12 mouse cellular contexts compared by ENCODE assay signal in the genomic region with DNA sequence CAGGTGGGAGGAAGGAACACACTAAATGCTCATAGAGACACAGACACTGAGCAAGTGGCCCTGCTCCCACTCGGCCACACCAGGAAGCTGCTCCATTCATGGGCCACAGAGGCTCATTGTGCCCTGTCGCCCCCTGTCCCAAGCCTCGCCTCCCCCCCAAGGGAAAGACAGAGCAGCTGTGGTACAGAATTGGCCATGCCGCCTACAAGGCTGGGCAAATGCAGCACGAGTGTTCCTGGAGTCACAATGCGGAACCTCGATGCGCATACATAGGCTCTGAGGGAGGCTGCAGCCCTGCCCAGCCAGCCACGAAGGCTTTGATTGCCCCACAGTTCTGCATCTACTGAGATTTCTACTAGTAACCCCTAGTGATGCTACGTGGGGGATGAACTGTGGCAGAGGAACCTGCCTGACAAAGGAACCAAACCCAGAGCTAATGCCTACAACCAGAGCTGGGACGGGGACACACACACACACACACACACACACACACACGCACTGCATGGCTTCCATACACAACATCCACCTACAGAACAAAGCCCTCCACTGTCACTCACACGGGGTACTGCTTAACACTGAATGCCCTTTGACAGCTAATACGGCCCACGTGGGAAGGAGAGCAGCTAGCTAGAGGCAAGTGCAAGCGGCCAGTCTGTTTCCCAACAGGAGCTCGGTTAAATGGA. TPM values are rescaled to one million over a fixed set of nuclear protein-coding genes. Genes with fewer than 3 reads are reported as not detected.
DNase-seq lines count a peak whose midpoint lies in the region; ATAC-seq and TF ChIP-seq lines count a peak whose summit lies in the region.
"Had no signal": no experiment of that assay in that cellular context is flagged by ENCODE, and none has a peak within 500 bp of the region (broad histone marks: within the 10 kb centered on the region; RNA-seq: fewer than 3 reads in every experiment).

No protein-coding gene starts in this region.

- peaks cover 74% of the 10 kb centered on the region for H3K36me3 ChIP-seq in heart, embryonic 14.5 days (ENCODE audit: control insufficient read depth, insufficient read depth, low read length)
- H3K36me3 ChIP-seq in midbrain, embryonic 13.5 days: peaks cover 20% of the 10 kb centered on the region
- H3K36me3 ChIP-seq in lung, postnatal 0 days (ENCODE audit: insufficient read depth, low read length): peaks cover 41% of the 10 kb centered on the region; the same call in 1 of the 2 replicates

- no peak for DNase-seq in heart, postnatal 14 days
- DNase-seq in CD4-positive helper T cell, adult 2 months (ENCODE audit: low read depth, low spot score): peak; percentile 40
- no peak for DNase-seq in embryo, embryonic 10 days (ENCODE audit: low spot score)
- DNase-seq in lung, postnatal 0 days (ENCODE audit: low spot score): no peak
- DNase-seq: adrenal gland, postnatal 25 days had no signal

- WGBS in heart, embryonic 14.5 days: 80% methylated on average over 17 of the region's 17 CpGs
- WGBS in midbrain, embryonic 13.5 days: 43% methylated on average over 17 of the region's 17 CpGs
- WGBS in lung, postnatal 0 days: 82% methylated on average over 17 of the region's 17 CpGs

- peak overlapping the region; percentile 4; the same call in 1 of the 2 replicates for H3K9ac ChIP-seq in heart, embryonic 14.5 days (ENCODE audit: low read length)
- H3K9ac ChIP-seq in midbrain, embryonic 13.5 days (replicated peaks): no peak overlapping the region
- no peak overlapping the region for H3K9ac ChIP-seq in lung, postnatal 0 days (replicated peaks; ENCODE audit: low read depth)

- no peak for ATAC-seq in heart, embryonic 14.5 days (ENCODE audit: insufficient number of reproducible peaks, insufficient read depth, low FRiP score, low read depth)
- peak; percentile 70 for ATAC-seq in midbrain, embryonic 13.5 days
- ATAC-seq in erythroblast, adult 5-6 weeks (replicated peaks; ENCODE audit: low FRiP score, poor library complexity, severe bottlenecking): no peak
- ATAC-seq in lung, postnatal 0 days: no peak
- ATAC-seq: inflammation-experienced regulatory T-cells, adult 6 months had no signal

- no peaks in the 10 kb centered on the region for H3K27me3 ChIP-seq in heart, embryonic 14.5 days (ENCODE audit: control insufficient read depth, insufficient read depth, low read length)
- no peaks in the 10 kb centered on the region for H3K27me3 ChIP-seq in midbrain, embryonic 13.5 days
- H3K27me3 ChIP-seq in lung, postnatal 0 days (replicated peaks; ENCODE audit: insufficient read depth, low read length): no peaks in the 10 kb centered on the region

- intact Hi-C loops in heart, postnatal 14 days (cut with DNase I): no loop called here

- no peak overlapping the region for H3K4me2 ChIP-seq in heart, embryonic 14.5 days (ENCODE audit: low read length)
- H3K4me2 ChIP-seq in midbrain, embryonic 13.5 days (replicated peaks): no peak overlapping the region
- no peak overlapping the region for H3K4me2 ChIP-seq in lung, postnatal 0 days (replicated peaks; ENCODE audit: low read depth, low read length)

- no peak for TF ChIP-seq POLR2A in embryonic fibroblast, embryonic 13.5 days (IDR thresholded peaks at IDR 0.05; ENCODE audit: low read depth, low read length)

- no peak overlapping the region for H3K4me3 ChIP-seq in heart, embryonic 14.5 days (ENCODE audit: control insufficient read depth in 1 of 2, insufficient read depth in 1 of 2, low read depth in 1 of 2, low read length in 2 of 2)
- no peak overlapping the region for H3K4me3 ChIP-seq in embryonic fibroblast, embryonic 13.5 days (ENCODE audit: insufficient read depth, low read length)
- no peak overlapping the region for H3K4me3 ChIP-seq in midbrain, embryonic 13.5 days (replicated peaks)
- H3K4me3 ChIP-seq in lung, postnatal 0 days (ENCODE audit: low read depth, low read length): no peak overlapping the region

- TF ChIP-seq CTCF in embryonic fibroblast, embryonic 13.5 days (IDR thresholded peaks at IDR 0.05; ENCODE audit: borderline replicate concordance, insufficient read depth, low read length): no peak
- TF ChIP-seq CTCF in lung, postnatal 0 days (IDR thresholded peaks at IDR 0.05): no peak

- H3K27ac ChIP-seq in heart, embryonic 14.5 days (replicated peaks in 1 of 2; ENCODE audit: control insufficient read depth in 1 of 2, insufficient read depth in 1 of 2, low read depth in 2 of 2, low read length in 2 of 2): peak overlapping the region; percentile 71 to 81
- peak overlapping the region; percentile 79 for H3K27ac ChIP-seq in embryonic fibroblast, embryonic 13.5 days (ENCODE audit: insufficient read depth, low read length)
- H3K27ac ChIP-seq in midbrain, embryonic 13.5 days: peak overlapping the region; percentile 19
- H3K27ac ChIP-seq in lung, postnatal 0 days (ENCODE audit: low read length): no peak overlapping the region

- no peak for TF ChIP-seq EP300 in lung, postnatal 0 days (IDR thresholded peaks at IDR 0.05)

- H3K9me3 ChIP-seq in heart, embryonic 14.5 days (ENCODE audit: control insufficient read depth, low read length): no peaks in the 10 kb centered on the region
- H3K9me3 ChIP-seq in midbrain, embryonic 13.5 days: no peaks in the 10 kb centered on the region
- no peaks in the 10 kb centered on the region for H3K9me3 ChIP-seq in lung, postnatal 0 days (ENCODE audit: low read length)

- H3K4me1 ChIP-seq in heart, embryonic 14.5 days (ENCODE audit: control insufficient read depth in 2 of 2, insufficient read depth in 2 of 2, low read length in 2 of 2): peaks cover 40 to 79% of the 10 kb centered on the region in 2 experiments
- peaks cover 77% of the 10 kb centered on the region for H3K4me1 ChIP-seq in embryonic fibroblast, embryonic 13.5 days (ENCODE audit: control insufficient read depth, insufficient read depth, low read length)
- H3K4me1 ChIP-seq in midbrain, embryonic 13.5 days (replicated peaks): peaks cover 18% of the 10 kb centered on the region
- H3K4me1 ChIP-seq in lung, postnatal 0 days (ENCODE audit: insufficient read depth, low read depth, low read length): peaks cover 13% of the 10 kb centered on the region; the same call in 1 of the 2 replicates

RNA-seq across cellular contexts. Expression of a gene that starts 31.4 kb away (rescaled TPM):
- 31.0 and 32.8 TPM in 2 replicates for polyA plus RNA-seq in heart, embryonic 14.5 days (2014; fragmentation: Nextera tagmentation; extraction: Ambion mirVana)
- 100 to 1,000 TPM; 140 to 172 TPM for total RNA-seq in heart, postnatal 14 days (2021)
- 718 and 1,071 TPM in 2 replicates for polyA plus RNA-seq in embryonic fibroblast, embryonic 13.5 days (2011; ENCODE audit: insufficient read length, low read depth, missing spikeins)
- polyA plus RNA-seq in midbrain, embryonic 13.5 days (2015; fragmentation: Nextera tagmentation; extraction: Ambion mirVana): 11.8 and 14.1 TPM in 2 replicates
- 105 and 110 TPM in 2 replicates for total RNA-seq in erythroblast, adult 5-6 weeks (2015; ENCODE audit: low replicate concordance)
- 158 and 246 TPM in 2 replicates for total RNA-seq in erythroblast, adult 5-6 weeks (2017; ENCODE audit: low replicate concordance)
- polyA plus RNA-seq in lung, postnatal 0 days (2015; fragmentation: Nextera tagmentation; extraction: Ambion mirVana): 59.3 and 67.3 TPM in 2 replicates

RNA-seq across cellular contexts. Expression of a gene that starts 53.8 kb away (rescaled TPM):
- not detected in 2 replicates for polyA plus RNA-seq in heart, embryonic 14.5 days (2014; fragmentation: Nextera tagmentation; extraction: Ambion mirVana)
- total RNA-seq in heart, postnatal 14 days (2021): not detected
- polyA plus RNA-seq in embryonic fibroblast, embryonic 13.5 days (2011; ENCODE audit: insufficient read length, low read depth, missing spikeins): 0.58 and 2.6 TPM in 2 replicates
- polyA plus RNA-seq in midbrain, embryonic 13.5 days (2015; fragmentation: Nextera tagmentation; extraction: Ambion mirVana): 0.23 TPM in 1 of 2 replicates, not detected in the other
- total RNA-seq in erythroblast, adult 5-6 weeks (2015; ENCODE audit: low replicate concordance): 44.6 and 58.5 TPM in 2 replicates
- total RNA-seq in erythroblast, adult 5-6 weeks (2017; ENCODE audit: low replicate concordance): 77.3 and 107 TPM in 2 replicates
- 0.06 and 0.26 TPM in 2 replicates for polyA plus RNA-seq in lung, postnatal 0 days (2015; fragmentation: Nextera tagmentation; extraction: Ambion mirVana)
- total RNA-seq: adrenal gland, postnatal 25 days had no signal
- polyA plus RNA-seq: embryonic facial prominence, embryonic 14.5 days; limb, embryonic 11.5 days had no signal

Comparison
In these comparisons a context has a peak if more than half of its experiments do, and no peak if none do; other contexts are left out.
1. RNA of a gene that starts 31.4 kb away (polyA plus RNA-seq): 718 to 1,071 TPM in embryonic fibroblast, embryonic 13.5 days; 59.3 to 67.3 TPM in lung, postnatal 0 days, 31.0 to 32.8 TPM in heart, embryonic 14.5 days and 11.8 to 14.1 TPM in midbrain, embryonic 13.5 days; every median in the first group is over 10 times any median in the second.